Mouse (Mus musculus): Measurements from ENCODE around the gene Mettl21c. TPM values are rescaled to one million over a fixed set of nuclear protein-coding genes. Genes with fewer than 3 reads are reported as not detected.
A peak's percentile ranks its signal among the peaks of the same experiment; 100 is the strongest.
"Not testable (repeated sequence)": the region's sequence is repeated elsewhere in the genome, so short reads cannot be mapped to it uniquely, and the experiment has no call there.

Mettl21c gene
- 1.9 and 2.4 TPM in 2 replicates for polyA plus RNA-seq (2015; fragmentation: Nextera tagmentation; extraction: Ambion mirVana)

- Histone ChIP-seq H3K9me3 (no peaks in the 10 kb centered on the region), H3K4me3 (no peak within 1 kb of the TSS), H3K36me3 (replicated peaks) (no peaks in the 10 kb centered on the region), H3K4me1 (no peaks in the 10 kb centered on the region), H3K4me2 (no peak within 1 kb of the TSS), H3K9ac (no peak within 1 kb of the TSS), H3K27me3 (replicated peaks) (no peaks in the 10 kb centered on the region), H3K27ac (no peak within 1 kb of the TSS)
- ATAC-seq (replicated peaks): no peak
These were observed at the start of gene Mettl21c for GRCm38 (mm10) chr1:44019934-44020333. Gene Mettl21c (minus strand): TSS chr1:44020034.

GRCm38 (mm10) chr1:44064625-44065024, 44.8 kb upstream of the Mettl21c start:
- Histone ChIP-seq H3K36me3 (replicated peaks) (no peaks in the 10 kb centered on the region), H3K9ac (no peak overlapping the region), H3K9me3 (no peaks in the 10 kb centered on the region), H3K4me2 (no peak overlapping the region), H3K4me3 (no peak overlapping the region), H3K27ac (no peak overlapping the region), H3K27me3 (replicated peaks) (no peaks in the 10 kb centered on the region), H3K4me1 (no peaks in the 10 kb centered on the region)
- 3% methylated on average over 1 of the region's 1 CpGs for WGBS
- ATAC-seq (replicated peaks): no peak

- Histone ChIP-seq H3K4me1 (no peaks in the 10 kb centered on the region), H3K4me3 (no peak overlapping the region), H3K9me3 (no peaks in the 10 kb centered on the region), H3K27me3 (replicated peaks) (no peaks in the 10 kb centered on the region), H3K9ac (no peak overlapping the region), H3K27ac (no peak overlapping the region), H3K4me2 (no peak overlapping the region), H3K36me3 (replicated peaks) (no peaks in the 10 kb centered on the region)
- ATAC-seq (replicated peaks): no peak
- 96% methylated on average over 6 of the region's 6 CpGs for WGBS
These were observed 43.6 kb upstream of the Mettl21c start for GRCm38 (mm10) chr1:44063439-44063838.

GRCm38 (mm10) chr1:44061836-44062235, 42.0 kb upstream of the Mettl21c start, which contains the start of gene Gm8251:
Gene Gm8251 (minus strand): TSS chr1:44061936.
- H3K4me2 ChIP-seq: no peak within 1 kb of the TSS

GRCm38 (mm10) chr1:44057805-44058204, 38.0 kb upstream of the Mettl21c start:
- ATAC-seq (replicated peaks): no peak
- Histone ChIP-seq H3K4me3 (no peak overlapping the region), H3K27me3 (replicated peaks) (no peaks in the 10 kb centered on the region), H3K9me3 (no peaks in the 10 kb centered on the region), H3K4me1 (no peaks in the 10 kb centered on the region), H3K27ac (no peak overlapping the region), H3K36me3 (replicated peaks) (no peaks in the 10 kb centered on the region), H3K4me2 (no peak overlapping the region), H3K9ac (no peak overlapping the region)
- WGBS: 89% methylated on average over 3 of the region's 3 CpGs

More at GRCm38 (mm10) chr1:44061836-44062235, 42.0 kb upstream of the Mettl21c start, which contains the start of gene Gm8251:
- H3K27ac ChIP-seq: no peak within 1 kb of the TSS
- H3K9ac ChIP-seq: no peak within 1 kb of the TSS
- no peaks in the 10 kb centered on the region for H3K36me3 ChIP-seq (replicated peaks)
- no peaks in the 10 kb centered on the region for H3K4me1 ChIP-seq
- no peak for ATAC-seq (replicated peaks)
- WGBS: 97% methylated on average over 2 of the region's 2 CpGs
- H3K9me3 ChIP-seq: no peaks in the 10 kb centered on the region
- no peak within 1 kb of the TSS for H3K4me3 ChIP-seq
- H3K27me3 ChIP-seq (replicated peaks): no peaks in the 10 kb centered on the region

GRCm38 (mm10) chr1:44046556-44046955, 26.7 kb upstream of the Mettl21c start:
- 84% methylated on average over 2 of the region's 2 CpGs for WGBS
- Histone ChIP-seq H3K27me3 (replicated peaks) (no peaks in the 10 kb centered on the region), H3K9ac (no peak overlapping the region), H3K9me3 (no peaks in the 10 kb centered on the region), H3K4me3 (no peak overlapping the region), H3K4me1 (peaks cover 4% of the 10 kb centered on the region; the same call in 1 of the 2 replicates), H3K36me3 (replicated peaks) (no peaks in the 10 kb centered on the region), H3K27ac (no peak overlapping the region), H3K4me2 (no peak overlapping the region)
- ATAC-seq (replicated peaks): no peak

- not testable (repeated sequence) for H3K4me3 ChIP-seq; H3K27ac ChIP-seq; H3K9me3 ChIP-seq; H3K9ac ChIP-seq; H3K4me1 ChIP-seq; ATAC-seq (replicated peaks); H3K36me3 ChIP-seq (replicated peaks); H3K27me3 ChIP-seq (replicated peaks); H3K4me2 ChIP-seq
- WGBS: 87% methylated on average over 5 of the region's 5 CpGs
These were observed 25.9 kb upstream of the Mettl21c start for GRCm38 (mm10) chr1:44045689-44046088.

- 3% methylated on average over 6 of the region's 6 CpGs for WGBS
- Histone ChIP-seq H3K36me3 (replicated peaks) (no peaks in the 10 kb centered on the region), H3K4me2 (peak overlapping the region; percentile 78), H3K4me1 (peaks cover 4% of the 10 kb centered on the region; the same call in 1 of the 2 replicates), H3K4me3 (peak overlapping the region; percentile 50), H3K27me3 (replicated peaks) (no peaks in the 10 kb centered on the region), H3K9ac (peak overlapping the region; percentile 54), H3K9me3 (no peaks in the 10 kb centered on the region), H3K27ac (peak overlapping the region; percentile 53; the same call in 1 of the 2 replicates)
- peak; percentile 85 for ATAC-seq (replicated peaks)
These were observed 22.7 kb upstream of the Mettl21c start for GRCm38 (mm10) chr1:44042555-44042915.

- under 1% methylated on average over 17 of the region's 17 CpGs for WGBS
- H3K4me2 ChIP-seq: peak overlapping the region; percentile 78
- H3K27me3 ChIP-seq (replicated peaks): no peaks in the 10 kb centered on the region
- H3K9me3 ChIP-seq: no peaks in the 10 kb centered on the region
- H3K4me3 ChIP-seq: peak overlapping the region; percentile 50
- H3K36me3 ChIP-seq (replicated peaks): no peaks in the 10 kb centered on the region
- peak overlapping the region; percentile 54 for H3K9ac ChIP-seq
- ATAC-seq (replicated peaks): peak; percentile 86
- H3K4me1 ChIP-seq: peaks cover 4% of the 10 kb centered on the region; the same call in 1 of the 2 replicates
- peak overlapping the region; percentile 53; the same call in 1 of the 2 replicates for H3K27ac ChIP-seq
These were observed 22.1 kb upstream of the Mettl21c start for GRCm38 (mm10) chr1:44041797-44042554.

GRCm38 (mm10) chr1:44032948-44033347, 13.1 kb upstream of the Mettl21c start:
- Histone ChIP-seq H3K36me3 (replicated peaks) (no peaks in the 10 kb centered on the region), H3K27me3 (replicated peaks) (no peaks in the 10 kb centered on the region), H3K4me3 (no peak overlapping the region), H3K27ac (no peak overlapping the region), H3K9me3 (no peaks in the 10 kb centered on the region), H3K9ac (no peak overlapping the region), H3K4me1 (no peaks in the 10 kb centered on the region), H3K4me2 (no peak overlapping the region)
- 93% methylated on average over 5 of the region's 5 CpGs for WGBS
- ATAC-seq (replicated peaks): no peak

- Histone ChIP-seq H3K4me2 (no peak overlapping the region), H3K4me3 (no peak overlapping the region), H3K9ac (no peak overlapping the region), H3K9me3 (no peaks in the 10 kb centered on the region), H3K36me3 (replicated peaks) (no peaks in the 10 kb centered on the region), H3K4me1 (no peaks in the 10 kb centered on the region), H3K27me3 (replicated peaks) (no peaks in the 10 kb centered on the region), H3K27ac (no peak overlapping the region)
- ATAC-seq (replicated peaks): no peak
- WGBS: 67% methylated on average over 2 of the region's 2 CpGs
These were observed 12.4 kb upstream of the Mettl21c start for GRCm38 (mm10) chr1:44032213-44032612.

GRCm38 (mm10) chr1:44027651-44028050, 7.8 kb upstream of the Mettl21c start:
- WGBS: 63% methylated on average over 1 of the region's 1 CpGs
- H3K9ac ChIP-seq: no peak overlapping the region

GRCm38 (mm10) chr1:44022656-44023055, 2.8 kb upstream of the Mettl21c start:
- H3K4me2 ChIP-seq: no peak overlapping the region
- no peak overlapping the region for H3K27ac ChIP-seq
- H3K27me3 ChIP-seq (replicated peaks): no peaks in the 10 kb centered on the region
- no peaks in the 10 kb centered on the region for H3K9me3 ChIP-seq
- WGBS: 93% methylated on average over 1 of the region's 1 CpGs
- H3K36me3 ChIP-seq (replicated peaks): no peaks in the 10 kb centered on the region
- H3K4me3 ChIP-seq: no peak overlapping the region
- H3K4me1 ChIP-seq: no peaks in the 10 kb centered on the region
- ATAC-seq (replicated peaks): no peak
- H3K9ac ChIP-seq: no peak overlapping the region

More at GRCm38 (mm10) chr1:44027651-44028050, 7.8 kb upstream of the Mettl21c start:
- H3K9me3 ChIP-seq: no peaks in the 10 kb centered on the region
- H3K4me1 ChIP-seq: no peaks in the 10 kb centered on the region
- no peaks in the 10 kb centered on the region for H3K27me3 ChIP-seq (replicated peaks)
- no peak overlapping the region for H3K27ac ChIP-seq
- no peak overlapping the region for H3K4me3 ChIP-seq
- no peak for ATAC-seq (replicated peaks)
- H3K4me2 ChIP-seq: no peak overlapping the region
- H3K36me3 ChIP-seq (replicated peaks): no peaks in the 10 kb centered on the region
